Mouse (Mus musculus) layer of hippocampus, postnatal 36 days (tissue): ENCODE results near the gene Galk1. TPM values are rescaled to one million over a fixed set of nuclear protein-coding genes. Genes with fewer than 3 reads are reported as not detected.

Source experiments
- DNase-seq, 2 experiments: peaks; one replicate each; pipeline ENCODE4 v3.0.0; 2022
- total RNA-seq, 2 experiments: library from RNA; stranded (reverse); gene quantifications; 2 replicates each; pipeline ENCODE4 v1.2.3; 2021

Gene Galk1
- total RNA-seq, 2 experiments from 2014 or later = 13.4 to 14.2 TPM

DNA sequence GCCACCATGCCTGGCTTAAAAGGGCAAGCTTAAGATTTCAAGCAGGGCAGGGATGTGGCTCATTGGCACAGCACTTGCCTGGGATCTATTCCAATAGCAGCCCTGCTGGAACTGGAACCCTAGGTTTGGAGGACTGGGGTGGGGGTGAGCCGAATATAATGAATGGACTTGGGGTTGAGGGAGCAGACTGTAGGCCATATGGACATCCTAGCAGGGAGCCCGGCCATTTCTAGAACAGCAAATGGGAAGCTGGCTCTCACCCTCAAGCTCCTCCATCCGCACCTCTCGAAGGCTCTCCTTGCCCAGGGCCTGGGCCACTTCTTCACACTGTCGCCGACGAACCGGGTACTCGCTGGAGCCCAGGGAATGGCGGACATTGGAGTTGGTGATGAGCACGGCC lies 2.9 kb downstream of the Galk1 start:
- DNase-seq = no peak

DNA sequence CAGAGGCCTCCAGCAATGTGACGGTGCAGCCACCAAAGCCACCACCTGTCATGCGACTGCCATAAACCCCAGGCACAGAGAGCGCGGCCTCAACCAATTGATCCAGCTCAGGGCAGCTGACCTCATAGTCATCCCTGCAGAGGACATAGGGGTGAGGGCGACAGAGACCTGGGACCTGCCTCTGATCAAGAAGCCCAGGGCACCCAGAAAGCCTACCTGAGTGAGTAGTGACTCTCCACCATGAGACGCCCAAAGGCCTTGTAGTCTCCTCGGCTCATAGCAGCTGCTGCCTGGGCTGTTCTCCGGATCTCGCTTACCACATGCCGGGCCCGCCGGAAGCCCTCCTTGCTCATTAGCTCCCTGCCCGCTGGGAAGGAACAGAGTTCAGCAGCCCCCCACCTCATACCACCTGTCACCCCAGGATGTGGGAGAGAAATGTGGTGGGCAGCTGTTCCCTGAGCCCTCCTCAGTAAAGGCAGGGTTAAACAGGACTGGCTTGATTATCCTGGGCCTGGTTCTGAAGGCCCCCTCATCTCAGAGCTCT lies 3.6 kb downstream of the Galk1 start:
- no peak for DNase-seq

DNA sequence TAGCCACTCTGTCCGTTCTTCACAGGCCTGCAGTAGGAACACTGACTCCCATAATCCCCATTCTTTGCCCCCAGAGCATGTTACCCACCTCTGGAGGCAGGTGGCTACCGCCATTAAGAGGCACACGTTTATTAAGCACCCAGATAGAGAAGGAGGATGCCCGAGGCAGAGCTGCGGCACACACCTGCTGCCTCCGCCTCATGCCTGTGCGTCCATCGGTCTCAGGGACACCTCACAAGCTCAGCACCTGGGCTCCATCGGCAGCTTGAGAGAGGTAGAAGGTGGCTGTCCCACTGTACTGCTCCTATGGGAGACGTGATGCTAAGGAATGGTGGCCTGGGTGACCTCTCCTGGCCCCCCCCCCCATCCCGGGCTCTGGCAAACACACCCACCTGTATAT lies 4.1 kb downstream of the Galk1 start:
- no peak for DNase-seq

DNA sequence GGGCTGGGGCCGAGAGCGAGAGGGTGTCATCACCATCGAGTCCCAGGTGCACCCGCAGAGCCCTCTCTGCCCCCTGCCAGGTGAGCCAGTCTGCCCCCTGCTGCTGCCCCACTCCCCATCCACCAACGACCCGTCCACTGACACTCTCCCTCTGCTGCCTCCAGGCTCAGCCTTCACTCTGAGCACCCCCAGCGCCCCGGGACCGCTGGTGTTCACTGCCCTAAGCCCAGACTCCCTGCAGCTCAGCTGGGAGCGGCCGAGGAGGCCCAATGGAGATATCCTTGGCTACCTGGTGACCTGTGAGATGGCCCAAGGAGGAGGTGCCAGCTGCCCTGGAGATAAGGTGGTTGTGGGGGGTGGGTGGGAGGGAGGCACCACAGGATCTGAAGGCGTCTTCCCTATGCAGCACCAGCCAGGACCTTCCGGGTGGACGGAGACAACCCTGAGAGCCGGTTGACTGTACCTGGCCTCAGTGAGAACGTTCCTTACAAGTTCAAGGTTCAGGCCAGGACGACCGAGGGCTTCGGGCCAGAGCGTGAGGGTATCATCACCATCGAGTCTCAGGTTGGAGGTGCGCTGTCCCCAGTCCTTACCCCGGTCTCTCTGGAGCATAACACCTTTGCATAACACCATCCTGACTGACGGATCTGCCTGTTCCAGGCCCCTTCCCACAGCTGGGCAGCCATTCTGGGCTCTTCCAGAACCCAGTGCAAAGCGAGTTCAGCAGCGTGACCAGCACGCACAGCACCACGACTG lies 5.2 kb downstream of the Galk1 start:
- DNase-seq = no peak

DNA sequence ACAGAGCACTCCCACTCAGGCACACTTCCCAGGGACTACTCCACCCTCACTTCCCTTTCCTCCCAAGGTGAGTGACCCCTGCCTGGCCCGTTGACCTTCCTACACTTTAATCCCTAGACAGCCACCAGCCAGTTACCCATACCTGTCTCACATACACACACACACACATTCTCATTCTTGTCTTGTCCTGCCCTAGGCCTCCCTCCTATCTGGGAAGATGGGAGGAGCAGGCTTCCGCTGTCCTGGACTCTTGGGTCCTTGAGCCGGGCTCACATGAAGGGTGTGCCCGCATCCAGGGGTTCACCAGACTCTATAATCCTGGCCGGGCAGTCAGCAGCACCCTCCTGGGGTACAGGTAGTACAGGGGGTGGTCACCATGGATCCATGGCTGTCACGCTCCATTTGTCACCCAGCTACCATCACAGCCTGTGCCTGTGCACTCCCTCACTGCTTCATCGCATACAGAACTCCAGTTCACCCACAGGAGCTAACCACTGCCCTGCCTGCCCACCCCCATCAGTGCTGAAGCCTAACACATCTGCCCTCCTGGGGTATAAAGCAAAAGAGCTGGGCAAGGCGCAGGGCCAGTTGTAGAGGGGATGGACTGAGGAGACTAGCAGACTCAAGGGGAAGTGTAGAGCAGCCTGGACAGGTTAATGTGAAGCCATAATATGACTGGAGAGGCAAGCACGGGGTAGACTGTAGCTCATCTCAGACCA lies 6.7 kb downstream of the Galk1 start:
- DNase-seq = no peak

DNA sequence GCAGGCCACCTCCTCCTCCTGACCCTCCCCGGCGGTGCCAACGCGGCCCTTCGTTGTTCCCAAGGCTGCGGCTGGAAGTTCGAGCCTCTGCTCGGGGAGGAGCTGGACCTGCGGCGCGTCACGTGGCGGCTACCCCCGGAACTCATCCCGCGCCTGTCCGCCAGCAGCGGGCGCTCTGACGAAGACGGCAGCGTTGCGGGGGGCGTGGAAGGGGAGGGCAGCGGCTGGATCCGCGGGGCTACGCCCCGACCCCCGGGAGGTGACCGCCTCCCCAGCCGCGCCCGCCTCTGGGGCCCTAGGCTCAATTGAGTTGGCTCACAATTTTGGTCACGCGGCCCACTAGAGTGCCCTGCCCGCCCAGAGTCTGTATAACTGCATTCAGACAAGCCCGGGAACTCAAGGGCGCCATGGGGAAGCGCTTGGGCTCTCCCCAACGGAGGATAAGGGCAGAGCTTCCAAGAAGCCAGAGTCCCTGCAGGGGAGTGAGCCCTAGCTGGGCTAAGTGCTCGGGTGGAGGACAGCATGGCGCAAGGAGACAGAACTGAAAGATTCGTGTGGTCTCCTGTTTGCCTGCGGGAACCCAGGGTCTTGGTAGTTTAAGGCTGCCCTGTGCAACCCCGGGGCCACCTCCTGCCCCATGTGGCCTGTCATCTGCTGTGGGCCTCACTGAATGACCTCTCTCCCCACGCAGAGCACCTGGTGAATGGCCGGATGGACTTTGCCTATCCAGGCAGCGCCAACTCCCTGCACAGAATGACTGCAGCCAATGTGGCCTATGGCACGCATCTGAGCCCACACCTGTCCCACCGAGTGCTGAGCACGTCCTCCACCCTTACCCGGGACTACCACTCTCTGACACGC lies 7.4 kb downstream of the Galk1 start:
- peak; percentile 45 to 56 for DNase-seq

DNA sequence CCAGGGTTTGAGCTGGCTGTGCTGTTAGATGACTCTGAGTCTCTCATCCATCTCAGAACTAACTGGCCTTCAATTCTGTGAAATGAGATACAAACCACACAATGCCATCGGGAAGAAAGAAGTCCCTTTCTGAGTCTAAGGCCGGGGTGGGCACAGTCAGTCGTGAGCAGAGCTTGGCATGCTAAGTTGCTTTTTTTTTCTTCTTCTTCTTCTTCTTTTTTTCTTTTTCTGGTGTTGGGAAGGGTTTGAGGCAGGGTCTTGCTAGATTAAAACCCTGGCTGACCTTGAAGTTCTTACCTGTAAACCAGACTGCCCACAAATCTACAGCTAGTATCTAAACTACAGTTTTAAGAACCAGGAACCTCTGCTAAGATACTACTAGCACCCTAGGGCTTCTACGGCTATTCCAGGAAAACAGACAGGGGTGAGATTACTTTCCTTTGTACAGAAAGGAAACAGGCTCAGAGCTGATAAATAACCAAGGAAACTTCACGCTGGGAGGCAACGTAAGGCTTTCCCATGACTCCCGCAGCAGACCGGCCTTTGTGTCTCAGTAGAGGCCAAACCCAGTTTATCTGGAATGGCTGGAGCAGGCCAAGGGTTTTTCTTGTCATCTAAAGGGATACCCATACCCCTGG lies 8.2 kb downstream of the Galk1 start:
- DNase-seq = no peak

DNA sequence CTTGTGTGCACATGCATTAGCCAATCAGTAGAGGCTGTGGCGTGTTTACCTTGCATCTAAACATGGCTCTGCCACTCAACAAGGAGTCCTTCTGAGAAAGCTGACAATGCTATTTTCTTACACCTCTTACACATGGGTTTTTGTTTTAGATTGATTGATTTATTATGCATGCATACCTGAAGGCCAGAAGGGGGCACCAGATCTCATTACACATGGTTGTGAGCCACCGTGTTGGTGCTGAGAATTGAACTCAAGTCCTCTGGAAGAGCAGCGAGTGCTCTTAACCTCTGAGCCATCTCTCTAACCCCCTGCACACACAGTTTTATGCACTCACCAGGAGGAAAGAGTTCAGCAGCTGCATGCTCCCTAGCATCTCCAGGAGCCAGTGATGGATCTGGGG lies 9.6 kb downstream of the Galk1 start:
- no peak for DNase-seq

DNA sequence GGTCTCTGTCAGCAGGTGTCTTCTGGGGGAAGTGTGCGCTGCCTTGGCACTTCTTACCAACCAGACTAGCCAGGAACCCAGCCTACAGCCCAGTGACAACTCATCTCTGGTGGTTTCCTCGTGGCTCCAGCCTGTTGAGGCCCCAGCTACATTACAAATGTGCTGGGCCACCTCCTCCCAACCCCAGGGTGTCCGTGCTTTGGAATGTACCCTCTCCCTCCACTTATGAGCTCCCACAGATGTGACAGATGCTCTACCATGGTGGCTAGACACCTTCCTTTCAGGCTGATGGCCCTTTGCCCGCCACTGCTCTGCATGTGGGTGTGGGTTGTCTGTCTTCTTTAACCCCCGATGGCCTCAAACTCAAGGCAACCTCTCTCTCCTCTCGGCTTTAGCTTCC lies 10.8 kb downstream of the Galk1 start:
- no peak for DNase-seq

DNA sequence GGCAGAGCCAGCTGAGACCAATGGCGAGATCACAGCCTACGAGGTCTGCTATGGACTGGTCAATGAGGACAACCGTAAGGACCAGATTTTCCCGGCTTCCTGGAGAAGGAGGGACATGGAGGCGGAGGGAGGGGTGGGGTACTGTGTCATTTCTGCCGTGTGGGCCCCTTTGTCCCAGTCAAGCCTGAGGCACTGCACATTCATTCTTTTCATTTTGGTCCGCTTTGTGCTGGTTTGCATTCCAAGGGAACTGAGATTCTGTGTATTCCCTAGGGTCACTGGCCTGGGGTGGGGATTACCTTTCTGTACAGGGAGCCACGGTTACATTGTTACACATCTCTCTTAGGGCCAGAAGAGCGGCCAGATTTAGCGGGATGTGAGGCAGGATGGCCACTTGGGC lies 11.9 kb downstream of the Galk1 start:
- DNase-seq = no peak

DNA sequence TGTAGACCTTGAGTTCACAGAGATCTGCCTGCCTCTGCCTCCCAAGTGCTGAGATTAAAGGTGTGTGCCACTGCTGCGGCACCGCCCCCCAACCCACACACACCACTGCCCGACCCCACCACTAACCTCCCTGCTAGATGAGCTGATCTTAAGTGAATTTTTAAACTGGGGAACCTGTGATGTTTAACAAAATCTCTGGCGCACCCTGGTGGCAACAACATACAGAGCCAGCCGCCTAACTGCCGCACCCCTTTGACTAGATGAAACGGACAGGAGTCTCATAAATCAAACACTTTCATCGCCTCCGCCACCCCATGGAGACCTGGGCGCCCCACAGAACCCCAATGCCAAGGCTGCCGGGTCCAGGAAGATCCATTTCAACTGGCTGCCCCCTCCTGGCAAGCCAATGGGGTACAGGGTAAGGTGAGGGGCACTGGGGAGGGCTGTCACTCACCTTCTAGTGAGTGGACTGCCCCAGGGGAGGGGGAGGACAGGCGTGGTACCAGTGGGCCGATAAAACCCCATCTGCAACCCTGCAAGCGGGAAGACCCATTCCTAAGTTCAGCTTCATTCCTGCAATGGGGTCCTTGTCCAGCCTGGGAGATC lies 12.9 kb downstream of the Galk1 start:
- DNase-seq = peak; percentile 49 to 70

DNA sequence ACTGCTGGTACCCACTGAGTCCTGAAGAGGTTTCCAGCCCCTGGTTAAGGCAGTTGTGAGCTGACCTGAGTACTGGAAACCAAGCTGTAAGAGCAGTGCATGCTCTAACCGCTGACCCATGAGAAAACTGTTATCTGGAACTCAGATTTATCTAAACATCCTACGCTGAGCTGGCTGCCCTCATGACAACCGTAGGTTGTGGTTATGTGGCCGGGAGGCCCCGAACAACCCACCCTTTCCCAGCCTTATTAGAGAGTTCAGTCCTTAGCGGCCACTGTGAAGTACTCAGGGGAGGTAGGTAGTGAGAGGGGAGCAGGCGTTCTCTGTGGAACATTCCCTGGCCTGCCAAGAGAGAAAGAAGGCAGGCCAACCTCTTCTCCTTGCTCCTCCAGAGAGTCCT lies 13.5 kb downstream of the Galk1 start:
- DNase-seq = no peak

DNA sequence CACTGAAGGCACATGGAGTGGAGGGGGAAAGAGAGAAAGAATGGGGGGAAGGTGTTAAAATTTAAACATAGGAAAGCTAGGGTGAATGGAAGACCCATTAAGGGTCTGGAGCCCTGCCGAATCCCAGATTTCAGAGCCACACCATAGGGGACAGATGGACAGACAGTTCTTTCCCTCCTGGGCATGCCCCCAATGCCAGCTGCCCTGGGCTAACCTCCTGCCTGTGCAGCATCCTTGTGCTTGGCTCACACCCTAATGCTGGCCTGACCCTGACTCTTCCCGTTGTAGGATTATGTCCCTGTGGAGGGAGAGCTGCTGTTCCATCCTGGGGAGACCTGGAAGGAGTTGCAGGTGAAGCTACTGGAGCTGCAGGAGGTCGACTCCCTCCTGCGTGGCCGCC lies 14.9 kb downstream of the Galk1 start:
- DNase-seq = no peak

DNA sequence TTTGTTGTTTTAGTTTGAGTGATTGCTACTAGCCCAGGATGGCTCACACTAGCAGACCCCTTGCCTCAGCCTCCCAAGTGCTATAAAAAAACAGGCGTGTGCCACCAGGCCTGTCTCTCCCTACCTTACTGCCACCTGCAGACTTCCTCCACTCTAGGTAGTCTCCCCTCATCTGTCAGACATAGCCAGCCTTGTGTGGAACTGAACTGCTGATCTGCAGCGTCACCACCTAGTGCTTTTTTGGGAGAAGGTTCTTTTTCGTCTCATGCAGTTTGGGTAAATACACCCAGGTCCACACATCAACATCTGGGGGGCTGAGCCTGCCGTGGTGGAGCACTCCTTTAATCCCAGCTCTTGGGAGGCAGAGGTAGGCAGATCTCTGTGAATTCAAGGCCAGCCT lies 15.5 kb downstream of the Galk1 start:
- no peak for DNase-seq

DNA sequence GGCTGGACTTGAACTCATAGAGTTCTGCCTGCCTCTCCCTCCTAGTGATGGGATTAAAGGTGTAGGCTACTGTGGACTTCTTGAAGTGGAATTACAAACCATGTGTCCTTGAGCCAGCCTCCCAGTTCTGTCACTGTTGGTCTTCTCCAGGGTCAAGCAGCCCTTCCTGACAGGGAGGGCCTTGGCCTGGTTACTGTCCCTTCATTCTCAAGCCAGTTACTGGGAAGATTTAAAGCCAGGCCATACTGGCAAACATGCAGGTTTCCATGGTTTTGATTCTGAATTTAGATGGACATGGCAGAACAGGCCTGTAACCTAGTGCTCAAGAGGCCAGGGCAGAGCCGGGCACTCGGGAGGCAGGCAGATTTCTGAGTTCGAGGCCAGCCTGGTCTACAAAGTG lies 17.3 kb downstream of the Galk1 start:
- no peak for DNase-seq

DNA sequence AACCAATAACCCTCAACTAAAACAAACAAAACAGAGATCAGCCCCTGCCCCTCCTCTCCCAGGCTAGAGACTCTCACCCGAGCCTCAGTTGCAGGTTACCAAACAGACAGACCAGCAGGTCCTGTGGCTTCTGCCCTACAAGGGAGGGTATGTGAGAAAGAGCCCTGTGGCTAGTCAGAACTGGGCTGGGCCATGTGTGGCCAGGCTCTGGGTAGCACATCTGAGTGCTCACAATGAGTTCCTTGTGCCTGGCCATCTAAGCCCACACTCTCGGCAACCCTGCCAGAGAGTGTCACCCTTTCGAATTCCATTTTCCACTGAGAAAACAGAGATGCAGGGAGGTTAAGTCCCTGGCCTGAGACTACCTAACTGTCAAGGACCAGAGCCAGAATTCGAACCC lies 20.4 kb downstream of the Galk1 start:
- no peak for DNase-seq

DNA sequence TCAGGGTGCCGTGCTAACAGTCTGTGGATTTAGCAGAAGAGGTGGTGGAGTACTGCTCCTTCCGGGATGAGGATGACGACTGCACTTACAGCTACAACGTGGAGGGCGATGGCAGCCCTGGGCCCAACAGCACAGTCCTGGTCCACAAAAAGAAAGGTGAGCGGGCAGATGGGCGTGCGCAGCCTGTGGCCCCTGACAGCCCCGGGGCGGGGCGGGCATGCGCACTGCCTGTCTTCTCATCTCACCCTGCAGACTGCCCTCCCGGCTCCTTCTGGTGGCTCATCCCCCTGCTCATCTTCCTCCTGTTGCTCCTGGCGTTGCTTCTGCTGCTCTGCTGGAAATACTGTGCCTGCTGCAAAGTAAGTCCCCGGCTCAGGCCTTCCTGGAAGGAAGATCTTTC lies 22.8 kb downstream of the Galk1 start:
- DNase-seq = no peak

DNA sequence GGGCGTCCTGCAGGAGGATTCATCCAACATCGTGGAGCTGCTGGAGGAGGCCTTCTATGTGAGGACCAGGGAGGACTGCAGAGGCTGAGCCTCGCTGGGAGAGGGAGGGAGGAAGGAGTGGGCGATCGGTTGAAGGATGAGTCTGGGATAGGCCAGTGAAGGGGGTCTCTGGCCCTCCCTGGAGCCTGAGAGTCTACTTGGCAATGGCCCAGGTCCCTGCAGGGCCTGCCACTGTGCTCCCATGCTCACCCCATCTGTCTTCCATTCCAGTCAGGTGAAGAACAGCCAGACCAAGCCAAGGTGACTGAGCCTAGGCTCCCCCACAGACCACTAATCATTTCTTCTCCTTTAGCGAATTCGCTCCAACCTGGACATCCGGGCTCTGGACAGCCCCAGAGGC lies 29.2 kb downstream of the Galk1 start:
- no peak for DNase-seq

DNA sequence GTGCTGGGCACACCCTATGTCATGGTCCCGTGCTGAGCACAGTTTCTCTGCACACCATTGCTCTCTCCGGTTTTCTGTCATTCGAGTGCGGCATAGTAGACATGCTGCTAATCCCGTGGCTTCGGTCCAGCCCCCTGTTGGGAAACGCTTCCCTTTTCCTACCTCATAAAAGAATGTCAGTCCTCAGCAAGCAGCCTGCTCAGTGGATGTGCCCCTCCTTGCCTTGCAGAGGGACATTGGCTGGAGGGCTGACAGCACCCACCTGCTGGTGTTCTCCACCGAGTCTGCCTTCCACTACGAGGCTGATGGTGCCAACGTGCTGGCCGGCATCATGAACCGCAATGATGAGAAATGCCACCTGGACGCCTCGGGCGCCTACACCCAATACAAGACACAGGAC lies 30.0 kb downstream of the Galk1 start:
- no peak for DNase-seq

DNA sequence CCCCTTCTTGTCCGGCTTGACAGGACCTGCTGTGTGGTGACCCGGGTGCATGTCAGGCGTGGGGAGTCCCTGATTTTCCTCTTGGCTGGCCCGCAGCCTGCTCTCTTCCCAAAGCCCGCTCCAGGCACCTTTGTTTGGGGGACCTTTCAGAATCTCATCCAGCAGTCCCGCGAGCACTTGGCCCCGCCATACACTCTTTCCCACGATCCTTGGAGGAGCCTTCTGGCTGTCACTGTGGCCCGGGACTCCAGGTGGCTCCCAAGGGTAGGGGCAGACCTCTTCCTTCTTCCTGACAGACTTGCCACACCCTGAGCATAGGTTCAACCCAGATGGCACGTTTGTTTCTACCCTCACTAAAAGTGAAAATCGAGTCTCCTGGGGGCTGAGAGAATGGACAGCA lies 37.0 kb downstream of the Galk1 start:
- no peak for DNase-seq

DNA sequence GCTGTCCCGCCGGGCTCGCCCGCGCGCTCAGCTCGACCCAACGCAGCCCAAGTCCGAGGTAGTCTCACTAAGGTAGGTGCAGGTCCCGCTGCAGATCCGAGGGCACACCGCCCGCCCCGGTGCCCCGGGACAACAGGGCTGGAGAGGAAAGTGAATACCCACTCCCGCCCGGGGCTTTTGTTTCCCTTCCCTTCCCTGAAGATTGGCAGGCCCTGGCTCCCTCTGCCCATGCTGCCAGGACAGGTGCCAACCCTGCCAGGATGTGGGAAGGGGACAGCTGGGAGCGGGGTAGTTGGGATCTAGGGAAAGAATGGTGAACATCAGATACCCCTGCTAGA lies 37.5 kb downstream of the Galk1 start:
- no peak for DNase-seq
